Mouse (Mus musculus) cerebellum, adult 2 months (tissue): ENCODE measurements around the gene Erv3.

Experiments used
- CTCF ChIP-seq: fragments of 200-500 bp; IDR thresholded peaks from 2 replicates; pipeline ENCODE4 v1.5.1; 2011; ENCODE audit warnings: low read depth, mild to moderate bottlenecking, control low read depth, low read length, moderate library complexity, borderline replicate concordance; ENCODE audit not compliant: insufficient read depth
- POLR2A ChIP-seq: fragments of 200-500 bp; IDR thresholded peaks from 2 replicates; pipeline ENCODE4 v1.6.1; 2011; ENCODE audit warnings: low read length, control low read depth, borderline replicate concordance; ENCODE audit not compliant: insufficient read depth

GRCm38 (mm10) chr2:131897336-131898109, 38.0 kb upstream of the Erv3 start:
- TF ChIP-seq POLR2A, result no peak
- no peak for TF ChIP-seq CTCF
